Mouse (Mus musculus) testis, adult 2 months (tissue): Measurements from ENCODE around the gene Dmc1. TPM values are rescaled to one million over a fixed set of nuclear protein-coding genes. Genes with fewer than 3 reads are reported as not detected.

Experiments
- H3K27ac ChIP-seq: fragments of 200-500 bp; 2 replicates; pipeline ENCODE4 v1.5.1; 2012; ENCODE audit warnings: low read depth, low read length; ENCODE audit not compliant: control insufficient read depth, insufficient read depth
- H3K27me3 ChIP-seq: fragments of 200-500 bp; 2 replicates; pipeline ENCODE4 v1.6.1; 2012; ENCODE audit warnings: mild to moderate bottlenecking, low read length, moderate library complexity; ENCODE audit not compliant: control insufficient read depth, insufficient read depth
- H3K36me3 ChIP-seq: fragments of 200-500 bp; 2 replicates; pipeline ENCODE4 v1.6.1; 2012; ENCODE audit warnings: mild to moderate bottlenecking, low read length; ENCODE audit not compliant: control insufficient read depth, insufficient read depth
- H3K4me1 ChIP-seq: fragments of 200-500 bp; 2 replicates; pipeline ENCODE4 v1.6.1; 2012; ENCODE audit warnings: low read length; ENCODE audit not compliant: control insufficient read depth, insufficient read depth
- H3K4me3 ChIP-seq: fragments of 200-500 bp; 2 replicates; pipeline ENCODE4 v1.5.1; 2012; ENCODE audit warnings: low read depth, mild to moderate bottlenecking, low read length, moderate library complexity, mixed read lengths; ENCODE audit not compliant: control insufficient read depth
- CTCF ChIP-seq: fragments of 200-500 bp; IDR thresholded peaks from 2 replicates; pipeline ENCODE4 v1.5.1; 2012; ENCODE audit warnings: low read depth, mild to moderate bottlenecking, inconsistent platforms, low read length, moderate library complexity; ENCODE audit not compliant: control insufficient read depth, insufficient read depth, insufficient replicate concordance
- POLR2A ChIP-seq: fragments of 200-500 bp; IDR thresholded peaks from 2 replicates; pipeline ENCODE4 v1.6.1; 2012; ENCODE audit warnings: low read depth, mild to moderate bottlenecking, inconsistent platforms, low read length, moderate library complexity; ENCODE audit not compliant: control insufficient read depth
- polyA plus RNA-seq: library from polyadenylated mRNA; depleted of rRNA; stranded (reverse); fragments of >200 nt; gene quantifications from 2 replicates; pipeline ENCODE4 v1.2.3, GENCODE M21; 2012

The Dmc1 gene
- polyA plus RNA-seq, 1 experiment, result 8.6 TPM

GRCm38 (mm10) chr15:79607757-79608156 lies 2.8 kb upstream of the Dmc1 start:
- Histone ChIP-seq H3K27ac (no peak overlapping the region), H3K4me3 (no peak overlapping the region), H3K36me3 (no peaks in the 10 kb centered on the region), H3K27me3 (no peaks in the 10 kb centered on the region), H3K4me1 (peaks cover 10% of the 10 kb centered on the region)
- TF ChIP-seq POLR2A (no peak), CTCF (no peak)

GRCm38 (mm10) chr15:79606161-79606560 lies 1.3 kb upstream of the Dmc1 start:
- no peaks in the 10 kb centered on the region for H3K36me3 ChIP-seq
- H3K4me1 ChIP-seq, result peaks cover 10% of the 10 kb centered on the region
- no peak overlapping the region for H3K27ac ChIP-seq
- TF ChIP-seq POLR2A (no peak), CTCF (no peak)
- no peaks in the 10 kb centered on the region for H3K27me3 ChIP-seq
- H3K4me3 ChIP-seq, result no peak overlapping the region

- Histone ChIP-seq H3K4me3 (no peak overlapping the region), H3K27me3 (no peaks in the 10 kb centered on the region), H3K36me3 (no peaks in the 10 kb centered on the region), H3K27ac (no peak overlapping the region), H3K4me1 (peaks cover 5% of the 10 kb centered on the region)
- no peak for TF ChIP-seq POLR2A
- TF ChIP-seq CTCF, result no peak
Measured at GRCm38 (mm10) chr15:79600176-79600575, 4.7 kb downstream of the Dmc1 start.

GRCm38 (mm10) chr15:79598715-79599114 lies 6.2 kb downstream of the Dmc1 start:
- TF ChIP-seq CTCF (no peak), POLR2A (no peak)
- H3K27ac ChIP-seq, result no peak overlapping the region

GRCm38 (mm10) chr15:79581581-79581980 lies 23.3 kb downstream of the Dmc1 start:
- Histone ChIP-seq H3K27ac (no peak overlapping the region), H3K36me3 (no peaks in the 10 kb centered on the region), H3K4me1 (no peaks in the 10 kb centered on the region), H3K4me3 (no peak overlapping the region), H3K27me3 (no peaks in the 10 kb centered on the region)
- TF ChIP-seq CTCF, result no peak
- TF ChIP-seq POLR2A, result no peak

More at GRCm38 (mm10) chr15:79598715-79599114, 6.2 kb downstream of the Dmc1 start:
- Histone ChIP-seq H3K36me3 (no peaks in the 10 kb centered on the region), H3K4me3 (no peak overlapping the region), H3K4me1 (no peaks in the 10 kb centered on the region), H3K27me3 (no peaks in the 10 kb centered on the region)

GRCm38 (mm10) chr15:79577671-79578426 lies 27.1 kb downstream of the Dmc1 start:
- H3K27me3 ChIP-seq, result no peaks in the 10 kb centered on the region
- H3K4me3 ChIP-seq, result no peak overlapping the region
- no peaks in the 10 kb centered on the region for H3K36me3 ChIP-seq
- no peaks in the 10 kb centered on the region for H3K4me1 ChIP-seq
- TF ChIP-seq POLR2A (no peak), CTCF (no peak)
- H3K27ac ChIP-seq, result no peak overlapping the region

GRCm38 (mm10) chr15:79576947-79577346 lies 28.0 kb downstream of the Dmc1 start:
- TF ChIP-seq POLR2A (no peak), CTCF (no peak)
- H3K4me1 ChIP-seq, result no peaks in the 10 kb centered on the region
- no peaks in the 10 kb centered on the region for H3K27me3 ChIP-seq
- no peak overlapping the region for H3K27ac ChIP-seq
- H3K4me3 ChIP-seq, result no peak overlapping the region
- H3K36me3 ChIP-seq, result no peaks in the 10 kb centered on the region
